Mouse (Mus musculus): ENCODE measurements around the gene Slc25a19. TPM values are rescaled to one million over a fixed set of nuclear protein-coding genes. Genes with fewer than 3 reads are reported as not detected.

Slc25a19 gene
- polyA plus RNA-seq, 1 experiment from 2014 or later: 19.9 TPM

- ATAC-seq (replicated peaks; ENCODE audit: insufficient number of reproducible peaks, low FRiP score, low TSS enrichment, low read depth): peak; percentile 24; the same call in 1 of the 2 replicates
Observed at GRCm38 (mm10) chr11:115604304-115604696, 23.8 kb downstream of the Slc25a19 start.

GRCm38 (mm10) chr11:115603476-115604303 is 24.4 kb downstream of the Slc25a19 start, which contains the start of the genes Mrps7 and Gga3:
Mrps7 (plus strand) TSS chr11:115603925.
Gga3 (minus strand) TSS chr11:115604051.
- Histone ChIP-seq H3K27me3 (ENCODE audit: control insufficient read depth, insufficient read depth, low read length) (no peaks in the 10 kb centered on the region), H3K36me3 (replicated peaks; ENCODE audit: control insufficient read depth, insufficient read depth, low read depth, low read length) (peaks cover 13% of the 10 kb centered on the region), H3K4me3 (ENCODE audit: low read depth, low read length) (peak within 1 kb of the TSS; percentile 98), H3K9ac (replicated peaks; ENCODE audit: low read length) (peak within 1 kb of the TSS; percentile 92), H3K27ac (replicated peaks; ENCODE audit: low read depth, low read length) (peak within 1 kb of the TSS; percentile 84), H3K4me2 (ENCODE audit: low read depth, low read length) (peak within 1 kb of the TSS; percentile 91), H3K9me3 (replicated peaks; ENCODE audit: control insufficient read depth, low read length) (no peaks in the 10 kb centered on the region), H3K4me1 (ENCODE audit: control insufficient read depth, insufficient read depth, low read length) (no peaks in the 10 kb centered on the region; the same call in 1 of the 2 replicates)
- WGBS: under 1% methylated on average over 77 of the region's 93 CpGs
- peak; percentile 93 for DNase-seq (ENCODE audit: low spot score)
- ATAC-seq (replicated peaks; ENCODE audit: insufficient number of reproducible peaks, low FRiP score, low TSS enrichment, low read depth): peak; percentile 94

More at GRCm38 (mm10) chr11:115604304-115604696, 23.8 kb downstream of the Slc25a19 start:
- Histone ChIP-seq H3K9me3 (replicated peaks; ENCODE audit: control insufficient read depth, low read length) (no peaks in the 10 kb centered on the region), H3K27me3 (ENCODE audit: control insufficient read depth, insufficient read depth, low read length) (no peaks in the 10 kb centered on the region), H3K9ac (replicated peaks; ENCODE audit: low read length) (peak overlapping the region; percentile 92), H3K27ac (replicated peaks; ENCODE audit: low read depth, low read length) (peak overlapping the region; percentile 84), H3K4me2 (ENCODE audit: low read depth, low read length) (peak overlapping the region; percentile 91), H3K36me3 (replicated peaks; ENCODE audit: control insufficient read depth, insufficient read depth, low read depth, low read length) (peaks cover 14% of the 10 kb centered on the region), H3K4me3 (ENCODE audit: low read depth, low read length) (peak overlapping the region; percentile 98), H3K4me1 (ENCODE audit: control insufficient read depth, insufficient read depth, low read length) (no peaks in the 10 kb centered on the region; the same call in 1 of the 2 replicates)
- DNase-seq (ENCODE audit: low spot score): no peak
- WGBS: under 1% methylated on average over 26 of the region's 26 CpGs

GRCm38 (mm10) chr11:115603128-115603475 is 25.0 kb downstream of the Slc25a19 start:
- DNase-seq (ENCODE audit: low spot score) (no peak), ATAC-seq (replicated peaks; ENCODE audit: insufficient number of reproducible peaks, low FRiP score, low TSS enrichment, low read depth) (no peak)
- Histone ChIP-seq H3K4me1 (ENCODE audit: control insufficient read depth, insufficient read depth, low read length) (no peaks in the 10 kb centered on the region; the same call in 1 of the 2 replicates), H3K9ac (replicated peaks; ENCODE audit: low read length) (peak overlapping the region; percentile 92), H3K36me3 (replicated peaks; ENCODE audit: control insufficient read depth, insufficient read depth, low read depth, low read length) (peaks cover 9% of the 10 kb centered on the region), H3K9me3 (replicated peaks; ENCODE audit: control insufficient read depth, low read length) (no peaks in the 10 kb centered on the region), H3K27ac (replicated peaks; ENCODE audit: low read depth, low read length) (peak overlapping the region; percentile 84), H3K4me2 (ENCODE audit: low read depth, low read length) (peak overlapping the region; percentile 91), H3K4me3 (ENCODE audit: low read depth, low read length) (peak overlapping the region; percentile 98), H3K27me3 (ENCODE audit: control insufficient read depth, insufficient read depth, low read length) (no peaks in the 10 kb centered on the region)
- 8% methylated on average over 15 of the region's 15 CpGs for WGBS

DNA sequence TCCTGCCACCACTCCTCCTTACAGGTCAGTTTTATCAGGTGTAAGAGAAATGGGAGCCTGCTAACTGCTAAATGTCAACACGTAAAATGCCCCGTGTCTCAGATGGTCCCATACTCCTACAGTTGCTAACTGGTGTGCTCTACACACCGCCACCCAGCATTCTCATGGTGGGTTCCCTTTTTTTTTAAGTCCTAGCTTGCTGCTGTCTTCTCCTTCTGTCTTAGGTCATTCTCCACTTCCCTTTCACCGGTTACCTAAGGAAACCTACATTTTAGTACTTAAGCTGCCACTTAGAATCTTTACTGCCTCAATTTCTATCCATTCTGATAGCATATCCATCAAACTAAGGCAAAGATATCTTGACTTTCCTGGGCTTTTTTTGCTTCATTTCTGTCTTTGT is 26.9 kb downstream of the Slc25a19 start:
- Histone ChIP-seq H3K4me1 (ENCODE audit: control insufficient read depth, insufficient read depth, low read length) (no peaks in the 10 kb centered on the region; the same call in 1 of the 2 replicates), H3K27ac (replicated peaks; ENCODE audit: low read depth, low read length) (no peak overlapping the region), H3K36me3 (replicated peaks; ENCODE audit: control insufficient read depth, insufficient read depth, low read depth, low read length) (peaks cover 3% of the 10 kb centered on the region; the same call in 1 of the 2 replicates), H3K4me2 (ENCODE audit: low read depth, low read length) (no peak overlapping the region), H3K9me3 (replicated peaks; ENCODE audit: control insufficient read depth, low read length) (no peaks in the 10 kb centered on the region), H3K9ac (replicated peaks; ENCODE audit: low read length) (no peak overlapping the region), H3K4me3 (ENCODE audit: low read depth, low read length) (no peak overlapping the region), H3K27me3 (ENCODE audit: control insufficient read depth, insufficient read depth, low read length) (no peaks in the 10 kb centered on the region)
- ATAC-seq (replicated peaks; ENCODE audit: insufficient number of reproducible peaks, low FRiP score, low TSS enrichment, low read depth): no peak
- no peak for DNase-seq (ENCODE audit: low spot score)
- 93% methylated on average over 4 of the region's 4 CpGs for WGBS

GRCm38 (mm10) chr11:115600743-115601142 is 27.4 kb downstream of the Slc25a19 start:
- WGBS: 95% methylated on average over 15 of the region's 15 CpGs
- Histone ChIP-seq H3K9me3 (replicated peaks; ENCODE audit: control insufficient read depth, low read length) (no peaks in the 10 kb centered on the region), H3K4me1 (ENCODE audit: control insufficient read depth, insufficient read depth, low read length) (no peaks in the 10 kb centered on the region; the same call in 1 of the 2 replicates), H3K36me3 (replicated peaks; ENCODE audit: control insufficient read depth, insufficient read depth, low read depth, low read length) (peaks cover under 1% of the 10 kb centered on the region; the same call in 1 of the 2 replicates), H3K27ac (replicated peaks; ENCODE audit: low read depth, low read length) (no peak overlapping the region), H3K27me3 (ENCODE audit: control insufficient read depth, insufficient read depth, low read length) (no peaks in the 10 kb centered on the region), H3K9ac (replicated peaks; ENCODE audit: low read length) (no peak overlapping the region), H3K4me2 (ENCODE audit: low read depth, low read length) (no peak overlapping the region), H3K4me3 (ENCODE audit: low read depth, low read length) (no peak overlapping the region)
- no peak for ATAC-seq (replicated peaks; ENCODE audit: insufficient number of reproducible peaks, low FRiP score, low TSS enrichment, low read depth)
- DNase-seq (ENCODE audit: low spot score): no peak

GRCm38 (mm10) chr11:115599722-115600121 is 28.4 kb downstream of the Slc25a19 start:
- Histone ChIP-seq H3K36me3 (replicated peaks; ENCODE audit: control insufficient read depth, insufficient read depth, low read depth, low read length) (no peaks in the 10 kb centered on the region), H3K9me3 (replicated peaks; ENCODE audit: control insufficient read depth, low read length) (no peaks in the 10 kb centered on the region), H3K27ac (replicated peaks; ENCODE audit: low read depth, low read length) (no peak overlapping the region), H3K4me1 (ENCODE audit: control insufficient read depth, insufficient read depth, low read length) (no peaks in the 10 kb centered on the region), H3K4me2 (ENCODE audit: low read depth, low read length) (no peak overlapping the region), H3K4me3 (ENCODE audit: low read depth, low read length) (no peak overlapping the region), H3K9ac (replicated peaks; ENCODE audit: low read length) (no peak overlapping the region), H3K27me3 (ENCODE audit: control insufficient read depth, insufficient read depth, low read length) (no peaks in the 10 kb centered on the region)
- DNase-seq (ENCODE audit: low spot score) (no peak), ATAC-seq (replicated peaks; ENCODE audit: insufficient number of reproducible peaks, low FRiP score, low TSS enrichment, low read depth) (no peak)
- 93% methylated on average over 7 of the region's 7 CpGs for WGBS

GRCm38 (mm10) chr11:115598309-115598708 is 29.8 kb downstream of the Slc25a19 start:
- H3K27me3 ChIP-seq (ENCODE audit: control insufficient read depth, insufficient read depth, low read length): no peaks in the 10 kb centered on the region
- no peak for ATAC-seq (replicated peaks; ENCODE audit: insufficient number of reproducible peaks, low FRiP score, low TSS enrichment, low read depth)
- no peaks in the 10 kb centered on the region for H3K4me1 ChIP-seq (ENCODE audit: control insufficient read depth, insufficient read depth, low read length)
- H3K4me2 ChIP-seq (ENCODE audit: low read depth, low read length): no peak overlapping the region
- peaks cover 7% of the 10 kb centered on the region for H3K36me3 ChIP-seq (replicated peaks; ENCODE audit: control insufficient read depth, insufficient read depth, low read depth, low read length)
- WGBS: 93% methylated on average over 4 of the region's 4 CpGs
- no peak overlapping the region for H3K4me3 ChIP-seq (ENCODE audit: low read depth, low read length)
- no peak overlapping the region for H3K27ac ChIP-seq (replicated peaks; ENCODE audit: low read depth, low read length)
- H3K9me3 ChIP-seq (replicated peaks; ENCODE audit: control insufficient read depth, low read length): no peaks in the 10 kb centered on the region
- DNase-seq (ENCODE audit: low spot score): no peak
- H3K9ac ChIP-seq (replicated peaks; ENCODE audit: low read length): no peak overlapping the region

DNA sequence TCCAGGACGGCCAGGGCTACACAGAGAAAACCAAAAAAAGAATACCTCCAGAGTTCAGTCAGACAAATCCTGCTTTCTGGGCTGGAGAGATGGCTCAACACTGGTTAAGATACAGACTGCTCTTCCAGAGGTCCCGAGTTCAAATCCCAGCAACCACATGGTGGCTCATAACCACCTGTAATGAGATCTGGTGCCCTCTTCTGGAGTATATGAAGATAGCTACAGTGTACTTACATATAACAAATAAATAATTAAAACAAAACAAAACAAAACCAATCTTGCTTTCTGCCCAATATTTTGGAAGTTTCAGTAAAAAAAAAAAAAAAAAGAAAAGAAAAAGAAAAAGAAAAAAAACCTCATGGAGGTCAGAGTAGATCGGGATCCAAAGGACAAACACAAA is 32.9 kb downstream of the Slc25a19 start:
- Histone ChIP-seq H3K4me3 (ENCODE audit: low read depth, low read length) (no peak overlapping the region), H3K4me1 (ENCODE audit: control insufficient read depth, insufficient read depth, low read length) (no peaks in the 10 kb centered on the region), H3K4me2 (ENCODE audit: low read depth, low read length) (no peak overlapping the region), H3K27ac (replicated peaks; ENCODE audit: low read depth, low read length) (no peak overlapping the region), H3K36me3 (replicated peaks; ENCODE audit: control insufficient read depth, insufficient read depth, low read depth, low read length) (peaks cover 20% of the 10 kb centered on the region), H3K27me3 (ENCODE audit: control insufficient read depth, insufficient read depth, low read length) (no peaks in the 10 kb centered on the region), H3K9me3 (replicated peaks; ENCODE audit: control insufficient read depth, low read length) (no peaks in the 10 kb centered on the region), H3K9ac (replicated peaks; ENCODE audit: low read length) (no peak overlapping the region)
- ATAC-seq (replicated peaks; ENCODE audit: insufficient number of reproducible peaks, low FRiP score, low TSS enrichment, low read depth) (no peak), DNase-seq (ENCODE audit: low spot score) (no peak)
- 95% methylated on average over 3 of the region's 3 CpGs for WGBS

All from embryonic facial prominence, embryonic 11.5 days (tissue).